Mouse (Mus musculus) olfactory bulb, adult 2 months (tissue): ENCODE data around the gene Napepld. TPM values are rescaled to one million over a fixed set of nuclear protein-coding genes. Genes with fewer than 3 reads are reported as not detected.
"Not testable (repeated sequence)": the region's sequence is repeated elsewhere in the genome, so short reads cannot be mapped to it uniquely, and the experiment has no call there.

ENCODE experiments used
- H3K27ac ChIP-seq: fragments of 200-500 bp; 2 replicates; pipeline ENCODE4 v1.5.1; 2012; ENCODE audit warnings: low read depth, low read length; ENCODE audit not compliant: insufficient read depth
- H3K4me1 ChIP-seq: fragments of 200-500 bp; 2 replicates; pipeline ENCODE4 v1.6.1; 2012; ENCODE audit warnings: low read length; ENCODE audit not compliant: control insufficient read depth, insufficient read depth
- H3K4me3 ChIP-seq: fragments of 200-500 bp; 2 replicates; pipeline ENCODE4 v1.5.1; 2012; ENCODE audit warnings: mild to moderate bottlenecking, low read depth, low read length, moderate library complexity; ENCODE audit not compliant: insufficient read depth
- CTCF ChIP-seq: fragments of 200-500 bp; IDR thresholded peaks from 2 replicates; pipeline ENCODE4 v1.5.1; 2012; ENCODE audit warnings: low read depth, mild to moderate bottlenecking, low read length, moderate library complexity; ENCODE audit not compliant: insufficient read depth
- POLR2A ChIP-seq: fragments of 200-500 bp; IDR thresholded peaks from 2 replicates; pipeline ENCODE4 v1.6.1; 2012; ENCODE audit warnings: mild to moderate bottlenecking, low read depth, low read length, moderate library complexity; ENCODE audit not compliant: insufficient read depth
- WGBS: fragments of 180-500 bp; shearing (Covaris S2); methylation state at CpG from one replicate; pipeline ENCODE4 v1.1.7; 2018; 5-methylcytosine and 5-hydroxymethylcytosine counted together
- polyA plus RNA-seq: library from polyadenylated mRNA; stranded (reverse); fragments of >200 nt; gene quantifications from 2 replicates; pipeline ENCODE4 v1.2.4, GENCODE M21; 2012; ENCODE audit warnings: low replicate concordance; ENCODE audit not compliant: missing spikeins, insufficient read depth, insufficient read length

The Napepld gene
- polyA plus RNA-seq, 1 experiment = not detected

- no peak for TF ChIP-seq POLR2A
- H3K4me3 ChIP-seq = no peak overlapping the region
These were observed 16.0 kb upstream of the Napepld start for GRCm38 (mm10) chr5:21717165-21717715.

GRCm38 (mm10) chr5:21714447-21714846 is 13.3 kb upstream of the Napepld start:
- 99% methylated on average over 4 of the region's 4 CpGs for WGBS
- Histone ChIP-seq H3K4me1 (no peaks in the 10 kb centered on the region; the same call in 1 of the 2 replicates), H3K27ac (no peak overlapping the region), H3K4me3 (no peak overlapping the region)
- TF ChIP-seq POLR2A = no peak
- no peak for TF ChIP-seq CTCF

More at GRCm38 (mm10) chr5:21717165-21717715, 16.0 kb upstream of the Napepld start:
- H3K4me1 ChIP-seq = no peaks in the 10 kb centered on the region; the same call in 1 of the 2 replicates
- no peak overlapping the region for H3K27ac ChIP-seq
- 56% methylated on average over 10 of the region's 10 CpGs for WGBS

GRCm38 (mm10) chr5:21712127-21712715 is 11.0 kb upstream of the Napepld start:
- H3K4me3 ChIP-seq = no peak overlapping the region
- no peak for TF ChIP-seq CTCF
- H3K4me1 ChIP-seq = no peaks in the 10 kb centered on the region; the same call in 1 of the 2 replicates
- no peak overlapping the region for H3K27ac ChIP-seq
- 76% methylated on average over 13 of the region's 13 CpGs for WGBS

- not testable (repeated sequence) for H3K4me3 ChIP-seq, H3K4me1 ChIP-seq, H3K27ac ChIP-seq
- WGBS = 77% methylated on average over 8 of the region's 8 CpGs
These were observed 6.8 kb upstream of the Napepld start for GRCm38 (mm10) chr5:21708011-21708410.

GRCm38 (mm10) chr5:21706546-21706945 is 5.3 kb upstream of the Napepld start:
- Histone ChIP-seq H3K27ac (no peak overlapping the region), H3K4me1 (no peaks in the 10 kb centered on the region), H3K4me3 (no peak overlapping the region)
- 90% methylated on average over 4 of the region's 4 CpGs for WGBS
- TF ChIP-seq POLR2A = no peak
- TF ChIP-seq CTCF = no peak

GRCm38 (mm10) chr5:21703708-21704107 is 2.5 kb upstream of the Napepld start:
- TF ChIP-seq POLR2A (no peak), CTCF (no peak)
- H3K27ac ChIP-seq = no peak overlapping the region
- 71% methylated on average over 3 of the region's 3 CpGs for WGBS

GRCm38 (mm10) chr5:21702873-21703475 is 1.8 kb upstream of the Napepld start:
- no peak overlapping the region for H3K4me3 ChIP-seq
- no peaks in the 10 kb centered on the region for H3K4me1 ChIP-seq
- no peak overlapping the region; the same call in 1 of the 2 replicates for H3K27ac ChIP-seq
- TF ChIP-seq CTCF (no peak), POLR2A (no peak)
- WGBS = 81% methylated on average over 6 of the region's 6 CpGs

More at GRCm38 (mm10) chr5:21703708-21704107, 2.5 kb upstream of the Napepld start:
- H3K4me3 ChIP-seq = no peak overlapping the region
- H3K4me1 ChIP-seq = no peaks in the 10 kb centered on the region

GRCm38 (mm10) chr5:21702009-21702364 is 791 bp upstream of the Napepld start:
- peak overlapping the region; percentile 99 for H3K27ac ChIP-seq
- TF ChIP-seq POLR2A = no peak
- TF ChIP-seq CTCF = no peak
- H3K4me3 ChIP-seq = peak overlapping the region; percentile 84
- no peaks in the 10 kb centered on the region for H3K4me1 ChIP-seq
- WGBS = 39% methylated on average over 2 of the region's 2 CpGs

- peak overlapping the region; percentile 84 for H3K4me3 ChIP-seq
- H3K4me1 ChIP-seq = no peaks in the 10 kb centered on the region
- H3K27ac ChIP-seq = peak overlapping the region; percentile 7; the same call in 1 of the 2 replicates
- WGBS = under 1% methylated on average over 22 of the region's 22 CpGs
- TF ChIP-seq CTCF (peak; percentile 33; the same call in 1 of the 2 replicates), POLR2A (no peak)
These were observed 262 bp downstream of the Napepld start for GRCm38 (mm10) chr5:21700934-21701333.

GRCm38 (mm10) chr5:21700272-21700821 is 849 bp downstream of the Napepld start:
- Histone ChIP-seq H3K4me3 (no peak overlapping the region), H3K4me1 (no peaks in the 10 kb centered on the region), H3K27ac (no peak overlapping the region)
- no peak for TF ChIP-seq POLR2A
- 10% methylated on average over 10 of the region's 10 CpGs for WGBS

- H3K27ac ChIP-seq, H3K4me1 ChIP-seq, H3K4me3 ChIP-seq: not testable (repeated sequence)
- whole genome bisulfite sequencing = 88% methylated on average over 3 of the region's 3 CpGs
These were observed 1.6 kb downstream of the Napepld start for GRCm38 (mm10) chr5:21699555-21699954.
